Mouse (Mus musculus) kidney, adult 2 months (tissue): Measurements from ENCODE around the gene Fuk.

ENCODE experiments used
- CTCF ChIP-seq: fragments of 200-500 bp; conservative IDR thresholded peaks from 2 replicates; pipeline ENCODE4 v1.5.1; 2011; ENCODE audit warnings: low read depth, mild to moderate bottlenecking, control low read depth, low read length, moderate library complexity, mixed read lengths; ENCODE audit not compliant: insufficient read depth, insufficient read length
- POLR2A ChIP-seq: fragments of 200-500 bp; IDR thresholded peaks from one replicate; pipeline ENCODE4 v1.6.1; 2011; ENCODE audit warnings: low read depth, low read length, control low read depth

GRCm38 (mm10) chr8:110895254-110895653 is 7.0 kb downstream of the Fuk start:
- TF ChIP-seq POLR2A (no peak), CTCF (no peak)
